Mouse (Mus musculus) left cerebral cortex, adult 8-10 months (tissue): ENCODE data around the gene Cd38. TPM values are rescaled to one million over a fixed set of nuclear protein-coding genes. Genes with fewer than 3 reads are reported as not detected.

ENCODE experiments used
- DNase-seq, 2 experiments: peaks; one replicate each; pipeline ENCODE4 v3.0.0; 2022; ENCODE audit warnings: low spot score in 2 of 2
- total RNA-seq, 4 experiments: library from RNA; stranded (reverse); gene quantifications; 2 replicates each; pipeline ENCODE4 v1.2.4; 2022

Gene Cd38
- 1 to 10 TPM; 1.5 to 2.5 (median 1.8) TPM for total RNA-seq

GRCm38 (mm10) chr5:43868253-43868652 is at the start of gene Cd38:
Gene Cd38 (plus strand): TSS chr5:43868553.
- no peak for DNase-seq

- DNase-seq: no peak
These were observed 49.7 kb upstream of the Cd38 start, which contains the start of gene Bst1 for GRCm38 (mm10) chr5:43818695-43819094. Gene Bst1 (plus strand): TSS chr5:43818885.

GRCm38 (mm10) chr5:43820785-43821184 is 47.6 kb upstream of the Cd38 start:
- no peak for DNase-seq

GRCm38 (mm10) chr5:43821538-43821937 is 46.8 kb upstream of the Cd38 start, which contains the start of gene Fbxl5:
Gene Fbxl5 (minus strand): TSS chr5:43821638.
- no peak for DNase-seq

- no peak for DNase-seq
These were observed 46.2 kb upstream of the Cd38 start for GRCm38 (mm10) chr5:43822199-43822598.

GRCm38 (mm10) chr5:43822824-43823223 is 45.5 kb upstream of the Cd38 start:
- no peak for DNase-seq

GRCm38 (mm10) chr5:43824580-43824979 is 43.8 kb upstream of the Cd38 start:
- no peak for DNase-seq

- no peak for DNase-seq
These were observed 41.5 kb upstream of the Cd38 start for GRCm38 (mm10) chr5:43826883-43827282.

GRCm38 (mm10) chr5:43827366-43827765 is 41.0 kb upstream of the Cd38 start:
- no peak for DNase-seq

GRCm38 (mm10) chr5:43836590-43836989 is 31.8 kb upstream of the Cd38 start:
- DNase-seq: no peak

GRCm38 (mm10) chr5:43837372-43837771 is 31.0 kb upstream of the Cd38 start:
- DNase-seq: peak in 1 of 2 experiments; percentile 9

- no peak for DNase-seq
These were observed 27.0 kb upstream of the Cd38 start for GRCm38 (mm10) chr5:43841144-43842010.

GRCm38 (mm10) chr5:43842011-43842285 is 26.4 kb upstream of the Cd38 start:
- no peak for DNase-seq

GRCm38 (mm10) chr5:43842576-43843155 is 25.7 kb upstream of the Cd38 start:
- DNase-seq: no peak

- DNase-seq: no peak
These were observed 23.3 kb upstream of the Cd38 start for GRCm38 (mm10) chr5:43845083-43845482.

GRCm38 (mm10) chr5:43845646-43846045 is 22.7 kb upstream of the Cd38 start:
- DNase-seq: no peak

- no peak for DNase-seq
These were observed 22.1 kb upstream of the Cd38 start for GRCm38 (mm10) chr5:43846227-43846626.

GRCm38 (mm10) chr5:43847555-43847954 is 20.8 kb upstream of the Cd38 start:
- no peak for DNase-seq

GRCm38 (mm10) chr5:43848275-43848674 is 20.1 kb upstream of the Cd38 start:
- no peak for DNase-seq

GRCm38 (mm10) chr5:43853096-43853867 is 15.1 kb upstream of the Cd38 start:
- DNase-seq: no peak

GRCm38 (mm10) chr5:43853868-43854488 is 14.4 kb upstream of the Cd38 start:
- DNase-seq: no peak

GRCm38 (mm10) chr5:43855769-43856168 is 12.6 kb upstream of the Cd38 start:
- no peak for DNase-seq
